In genomic region chrX:12006882-12007753, GRCm38 (mm10) we compare ENCODE assay signal across 8 mouse cellular contexts.
A peak's percentile ranks its signal among the peaks of the same experiment; 100 is the strongest.
DNase-seq lines count a peak whose midpoint lies in the region; ATAC-seq lines count a peak whose summit lies in the region.

No protein-coding gene starts in this region.

- H3K4me3 ChIP-seq in embryonic facial prominence, embryonic 12.5 days: peak overlapping the region; percentile 38
- H3K4me3 ChIP-seq in heart, embryonic 11.5 days (ENCODE audit: low read depth, low read length): peak overlapping the region; percentile 47
- H3K4me3 ChIP-seq in kidney, embryonic 14.5 days (ENCODE audit: low read length): peak overlapping the region; percentile 36

- H3K27me3 ChIP-seq in embryonic facial prominence, embryonic 12.5 days: peaks cover 66% of the 10 kb centered on the region
- peaks cover 40% of the 10 kb centered on the region for H3K27me3 ChIP-seq in heart, embryonic 11.5 days (ENCODE audit: control insufficient read depth, insufficient read depth, low read length)
- H3K27me3 ChIP-seq in kidney, embryonic 14.5 days (ENCODE audit: control insufficient read depth, insufficient read depth, low read length): peaks cover 3% of the 10 kb centered on the region; the same call in 1 of the 2 replicates

- WGBS in embryonic facial prominence, embryonic 12.5 days: 3% methylated on average over 63 of the region's 75 CpGs
- 3% methylated on average over 57 of the region's 75 CpGs for WGBS in heart, embryonic 11.5 days (ENCODE audit: insufficient replicate concordance)
- WGBS in kidney, embryonic 14.5 days: 4% methylated on average over 65 of the region's 75 CpGs

- H3K4me2 ChIP-seq in embryonic facial prominence, embryonic 12.5 days (replicated peaks): peak overlapping the region; percentile 61
- peak overlapping the region; percentile 72 for H3K4me2 ChIP-seq in heart, embryonic 11.5 days
- H3K4me2 ChIP-seq in kidney, embryonic 14.5 days (replicated peaks; ENCODE audit: low read depth, low read length): peak overlapping the region; percentile 58

- ATAC-seq in embryonic facial prominence, embryonic 12.5 days (ENCODE audit: insufficient number of reproducible peaks, insufficient read depth, low FRiP score, low TSS enrichment): peak; percentile 55
- ATAC-seq in heart, embryonic 11.5 days (replicated peaks; ENCODE audit: insufficient number of reproducible peaks, low FRiP score, low TSS enrichment): peak; percentile 86
- peak; percentile 65 for ATAC-seq in kidney, embryonic 14.5 days (ENCODE audit: low FRiP score, low TSS enrichment)

- H3K27ac ChIP-seq in embryonic facial prominence, embryonic 12.5 days: peak overlapping the region; percentile 82
- peak overlapping the region; percentile 93 for H3K27ac ChIP-seq in heart, embryonic 11.5 days (ENCODE audit: low read depth, low read length)
- H3K27ac ChIP-seq in kidney, embryonic 14.5 days (ENCODE audit: low read depth, low read length): peak overlapping the region; percentile 91

- DNase-seq in CD4-positive helper T cell, adult 2 months (ENCODE audit: low read depth, low spot score): peak; percentile 76
- peak; percentile 83 for DNase-seq in adrenal gland, adult 2 months
- peak; percentile 65 for DNase-seq in lung, postnatal 14 days
- DNase-seq in retina, adult 2 months (ENCODE audit: low read depth, low spot score): peak; percentile 56
- peak; percentile 83 for DNase-seq in yolk sac, embryonic 10.5 days (ENCODE audit: low spot score)

- H3K9ac ChIP-seq in embryonic facial prominence, embryonic 12.5 days: peak overlapping the region; percentile 48
- peak overlapping the region; percentile 72 for H3K9ac ChIP-seq in heart, embryonic 11.5 days (ENCODE audit: low read depth, low read length)
- H3K9ac ChIP-seq in kidney, embryonic 14.5 days (ENCODE audit: low read depth, low read length): peak overlapping the region; percentile 63

- peaks cover 27% of the 10 kb centered on the region for H3K4me1 ChIP-seq in embryonic facial prominence, embryonic 12.5 days
- H3K4me1 ChIP-seq in heart, embryonic 11.5 days (ENCODE audit: control insufficient read depth, insufficient read depth, low read length): peaks cover 30% of the 10 kb centered on the region
- peaks cover 16% of the 10 kb centered on the region for H3K4me1 ChIP-seq in kidney, embryonic 14.5 days (ENCODE audit: control insufficient read depth, insufficient read depth, low read length)

- H3K9me3 ChIP-seq in embryonic facial prominence, embryonic 12.5 days: no peaks in the 10 kb centered on the region
- H3K9me3 ChIP-seq in heart, embryonic 11.5 days (replicated peaks; ENCODE audit: control insufficient read depth, low read length): no peaks in the 10 kb centered on the region
- H3K9me3 ChIP-seq in kidney, embryonic 14.5 days (ENCODE audit: control insufficient read depth, low read length): no peaks in the 10 kb centered on the region

- H3K36me3 ChIP-seq in embryonic facial prominence, embryonic 12.5 days: no peaks in the 10 kb centered on the region
- H3K36me3 ChIP-seq in heart, embryonic 11.5 days (ENCODE audit: control insufficient read depth, insufficient read depth, low read length): no peaks in the 10 kb centered on the region
- no peaks in the 10 kb centered on the region for H3K36me3 ChIP-seq in kidney, embryonic 14.5 days (ENCODE audit: control insufficient read depth, insufficient read depth, low read length)

Comparison
In these comparisons a context has a peak if more than half of its experiments do, and no peak if none do; other contexts are left out.
1. Peak in every context shown above with its lines: DNase-seq, ATAC-seq, H3K4me3 ChIP-seq and H3K27ac ChIP-seq.